Mouse (Mus musculus) liver, embryonic 16.5 days (tissue): Measurements from ENCODE around the gene Tvp23b. TPM values are rescaled to one million over a fixed set of nuclear protein-coding genes. Genes with fewer than 3 reads are reported as not detected.

Experiments
- ATAC-seq: fragments of 200-750 bp; cut with Nextera tagmentation; 2 replicates; pipeline ENCODE4 v1.8.0; 2017; ENCODE audit warnings: low read depth, mild to moderate bottlenecking, moderate number of reproducible peaks, moderate library complexity
- H3K27ac ChIP-seq: fragments of 300-500 bp; sonication (generic); 2 replicates; pipeline ENCODE4 v1.5.1; 2014; ENCODE audit warnings: mild to moderate bottlenecking, low read length
- H3K27me3 ChIP-seq: fragments of 300-500 bp; sonication (generic); 2 replicates; pipeline ENCODE4 v1.6.1; 2014; ENCODE audit warnings: low read depth, low read length, mixed read lengths; ENCODE audit not compliant: control insufficient read depth, insufficient read depth
- H3K36me3 ChIP-seq: fragments of 300-500 bp; sonication (generic); 2 replicates; pipeline ENCODE4 v1.6.1; 2014; ENCODE audit warnings: mild to moderate bottlenecking; ENCODE audit not compliant: control insufficient read depth, insufficient read depth
- H3K4me1 ChIP-seq: fragments of 300-500 bp; sonication (generic); 2 replicates; pipeline ENCODE4 v1.6.1; 2014; ENCODE audit warnings: low read depth, low read length, mixed read lengths; ENCODE audit not compliant: control insufficient read depth
- H3K4me2 ChIP-seq: fragments of 300-500 bp; sonication (generic); 2 replicates; pipeline ENCODE4 v1.6.1; 2014; ENCODE audit warnings: low read depth, low read length, mixed read lengths
- H3K4me3 ChIP-seq: fragments of 300-500 bp; sonication (generic); 2 replicates; pipeline ENCODE4 v1.5.1; 2014; ENCODE audit warnings: low read depth, mild to moderate bottlenecking, low read length
- H3K9ac ChIP-seq: fragments of 300-500 bp; sonication (generic); 2 replicates; pipeline ENCODE4 v1.6.1; 2014; ENCODE audit warnings: low read depth, low read length
- H3K9me3 ChIP-seq: fragments of 300-500 bp; sonication (generic); replicated peaks from 2 replicates; pipeline ENCODE4 v1.6.1; 2016; ENCODE audit warnings: low read length; ENCODE audit not compliant: control insufficient read depth
- WGBS: fragments of 180-500 bp; shearing (Covaris S2); extraction: QIAGEN DNeasy Blood & Tissue Kit; methylation state at CpG from one replicate; pipeline ENCODE4 v1.1.7; 2014; ENCODE audit not compliant: insufficient replicate concordance; 5-methylcytosine and 5-hydroxymethylcytosine counted together
- polyA plus RNA-seq: library from polyadenylated mRNA; unstranded; fragments of >200 nt; fragmentation: Nextera tagmentation; extraction: Ambion mirVana; gene quantifications from 2 replicates; pipeline ENCODE4 v1.2.1, GENCODE M21; 2015

Gene Tvp23b
- polyA plus RNA-seq, result 26.1 and 29.7 TPM in 2 replicates

- peak; percentile 96 for ATAC-seq
- H3K4me1 ChIP-seq, result peaks cover 4% of the 10 kb centered on the region
- H3K4me3 ChIP-seq, result peak within 1 kb of the TSS; percentile 80
- peak within 1 kb of the TSS; percentile 93 for H3K4me2 ChIP-seq
- WGBS, result under 1% methylated on average over 55 of the region's 55 CpGs
- no peaks in the 10 kb centered on the region for H3K27me3 ChIP-seq
- H3K9me3 ChIP-seq, result no peaks in the 10 kb centered on the region
- peak within 1 kb of the TSS; percentile 74 for H3K27ac ChIP-seq
- no peaks in the 10 kb centered on the region for H3K36me3 ChIP-seq
- peak within 1 kb of the TSS; percentile 83 for H3K9ac ChIP-seq
These were observed at the start of gene Tvp23b for GRCm38 (mm10) chr11:62879220-62880048. Gene Tvp23b, plus strand, starts transcription at chr11:62879455.

GRCm38 (mm10) chr11:62830387-62830786 is 48.9 kb upstream of the Tvp23b start:
- H3K4me1 ChIP-seq, result no peaks in the 10 kb centered on the region
- H3K27ac ChIP-seq, result no peak overlapping the region
- ATAC-seq, result no peak
- 59% methylated on average over 2 of the region's 2 CpGs for WGBS
- H3K36me3 ChIP-seq, result no peaks in the 10 kb centered on the region
- no peak overlapping the region for H3K4me2 ChIP-seq
- H3K27me3 ChIP-seq, result no peaks in the 10 kb centered on the region
- no peaks in the 10 kb centered on the region for H3K9me3 ChIP-seq
- no peak overlapping the region for H3K4me3 ChIP-seq
- H3K9ac ChIP-seq, result no peak overlapping the region

- ATAC-seq, result no peak
- Histone ChIP-seq H3K4me2 (no peak overlapping the region), H3K27ac (no peak overlapping the region), H3K9me3 (no peaks in the 10 kb centered on the region), H3K4me1 (no peaks in the 10 kb centered on the region), H3K36me3 (no peaks in the 10 kb centered on the region), H3K9ac (no peak overlapping the region), H3K27me3 (no peaks in the 10 kb centered on the region), H3K4me3 (no peak overlapping the region)
These were observed 47.3 kb upstream of the Tvp23b start for GRCm38 (mm10) chr11:62831906-62832305.

- no peak overlapping the region for H3K4me2 ChIP-seq
- no peaks in the 10 kb centered on the region for H3K4me1 ChIP-seq
- ATAC-seq, result 0 out of 2 replicates have a peak, but pooled peaks have one; percentile 19
- H3K27ac ChIP-seq, result no peak overlapping the region
- no peaks in the 10 kb centered on the region for H3K27me3 ChIP-seq
- H3K36me3 ChIP-seq, result no peaks in the 10 kb centered on the region
- no peak overlapping the region for H3K4me3 ChIP-seq
- H3K9me3 ChIP-seq, result no peaks in the 10 kb centered on the region
- no peak overlapping the region for H3K9ac ChIP-seq
- WGBS, result 28% methylated on average over 5 of the region's 5 CpGs
These were observed 34.7 kb upstream of the Tvp23b start for GRCm38 (mm10) chr11:62844562-62844961.

GRCm38 (mm10) chr11:62845730-62846129 is 33.5 kb upstream of the Tvp23b start:
- 38% methylated on average over 3 of the region's 3 CpGs for WGBS
- no peak overlapping the region for H3K4me3 ChIP-seq
- H3K9ac ChIP-seq, result no peak overlapping the region
- H3K27ac ChIP-seq, result no peak overlapping the region
- no peaks in the 10 kb centered on the region for H3K4me1 ChIP-seq
- no peaks in the 10 kb centered on the region for H3K27me3 ChIP-seq
- no peak for ATAC-seq
- H3K9me3 ChIP-seq, result no peaks in the 10 kb centered on the region
- H3K36me3 ChIP-seq, result no peaks in the 10 kb centered on the region
- no peak overlapping the region for H3K4me2 ChIP-seq

- Histone ChIP-seq H3K9ac (no peak within 1 kb of the TSS), H3K27me3 (no peaks in the 10 kb centered on the region), H3K4me1 (no peaks in the 10 kb centered on the region), H3K4me2 (no peak within 1 kb of the TSS), H3K36me3 (no peaks in the 10 kb centered on the region), H3K9me3 (no peaks in the 10 kb centered on the region), H3K27ac (no peak within 1 kb of the TSS), H3K4me3 (no peak within 1 kb of the TSS)
- 32% methylated on average over 12 of the region's 12 CpGs for WGBS
- ATAC-seq, result no peak
These were observed 32.1 kb upstream of the Tvp23b start, which contains the start of gene Fbxw10 for GRCm38 (mm10) chr11:62846961-62847654. Gene Fbxw10, plus strand, starts transcription at chr11:62847069.

GRCm38 (mm10) chr11:62847655-62848191 is 31.5 kb upstream of the Tvp23b start:
- ATAC-seq, result no peak
- H3K9me3 ChIP-seq, result no peaks in the 10 kb centered on the region
- no peak overlapping the region for H3K27ac ChIP-seq
- 39% methylated on average over 4 of the region's 4 CpGs for WGBS
- no peak overlapping the region for H3K9ac ChIP-seq
- no peaks in the 10 kb centered on the region for H3K4me1 ChIP-seq
- no peaks in the 10 kb centered on the region for H3K36me3 ChIP-seq
- no peak overlapping the region for H3K4me2 ChIP-seq
- H3K27me3 ChIP-seq, result no peaks in the 10 kb centered on the region
- H3K4me3 ChIP-seq, result no peak overlapping the region

- no peak for ATAC-seq
- Histone ChIP-seq H3K27me3 (no peaks in the 10 kb centered on the region), H3K4me1 (peaks cover 5% of the 10 kb centered on the region), H3K36me3 (no peaks in the 10 kb centered on the region), H3K4me3 (no peak overlapping the region), H3K4me2 (no peak overlapping the region), H3K9me3 (no peaks in the 10 kb centered on the region), H3K27ac (no peak overlapping the region), H3K9ac (no peak overlapping the region)
- WGBS, result 64% methylated on average over 2 of the region's 2 CpGs
These were observed 31.0 kb upstream of the Tvp23b start for GRCm38 (mm10) chr11:62848301-62848700.

- no peaks in the 10 kb centered on the region for H3K9me3 ChIP-seq
- no peak overlapping the region for H3K4me3 ChIP-seq
- WGBS, result 33% methylated on average over 1 of the region's 1 CpGs
- no peak for ATAC-seq
- no peak overlapping the region for H3K9ac ChIP-seq
- peaks cover 13% of the 10 kb centered on the region for H3K4me1 ChIP-seq
- no peaks in the 10 kb centered on the region for H3K36me3 ChIP-seq
- H3K27me3 ChIP-seq, result no peaks in the 10 kb centered on the region
- H3K4me2 ChIP-seq, result no peak overlapping the region
- no peak overlapping the region for H3K27ac ChIP-seq
These were observed 28.1 kb upstream of the Tvp23b start for GRCm38 (mm10) chr11:62851199-62851598.
